Mouse (Mus musculus): ENCODE data around the gene Ddost. TPM values are rescaled to one million over a fixed set of nuclear protein-coding genes. Genes with fewer than 3 reads are reported as not detected.

Ddost gene
- polyA plus RNA-seq, 1 experiment, result 204 TPM

DNA sequence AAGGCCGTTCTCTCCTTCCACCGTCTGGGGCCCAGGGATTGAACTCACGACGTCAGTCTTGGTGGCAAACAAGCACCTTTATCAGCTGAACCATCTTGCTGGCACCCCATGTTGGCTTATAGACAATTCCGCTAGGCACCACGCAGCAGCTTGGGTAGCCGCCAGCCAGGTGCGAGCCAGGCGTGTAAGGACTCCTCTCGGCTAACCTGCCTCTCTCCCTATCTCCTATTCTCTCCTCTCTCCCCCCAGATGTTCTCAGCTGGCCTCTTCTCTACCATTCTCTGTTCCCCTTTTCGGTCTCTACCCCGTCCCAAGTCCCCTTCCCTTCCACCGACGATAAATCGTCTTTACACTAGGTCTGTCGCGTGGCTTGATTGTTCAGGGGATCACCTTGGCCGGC, 788 bp upstream of the Ddost start:
- peaks cover 14% of the 10 kb centered on the region for H3K79me3 ChIP-seq (ENCODE audit: low read depth)
- peak overlapping the region; percentile 25 for H3K4me3 ChIP-seq (ENCODE audit: insufficient read depth, poor library complexity, severe bottlenecking)
- peak overlapping the region; percentile 65 for H3ac ChIP-seq (ENCODE audit: control insufficient read depth, insufficient read length, low read depth)
- H3K27me3 ChIP-seq (ENCODE audit: control insufficient read depth, insufficient read depth, insufficient read length), result no peaks in the 10 kb centered on the region
- TF ChIP-seq CEBPB (IDR thresholded peaks at IDR 0.05; ENCODE audit: low read depth) (no peak), MYOD1 (IDR thresholded peaks at IDR 0.05; ENCODE audit: control insufficient read depth, insufficient read length, low read depth) (no peak), CTCF (IDR thresholded peaks at IDR 0.05; ENCODE audit: control insufficient read depth, insufficient read depth, insufficient read length) (no peak), MYOG (IDR thresholded peaks at IDR 0.05; ENCODE audit: control insufficient read depth, extremely low read depth, insufficient read length) (no peak), USF1 (IDR thresholded peaks at IDR 0.05; ENCODE audit: low read depth) (no peak), FOSL1 (IDR thresholded peaks at IDR 0.05; ENCODE audit: insufficient read depth, low read length, poor library complexity, severe bottlenecking) (no peak), MAX (IDR thresholded peaks at IDR 0.05) (no peak)
- H3K79me2 ChIP-seq (ENCODE audit: control insufficient read depth, insufficient read depth), result peaks cover 35% of the 10 kb centered on the region
- H3K36me3 ChIP-seq (ENCODE audit: control insufficient read depth, insufficient read depth), result no peaks in the 10 kb centered on the region

DNA sequence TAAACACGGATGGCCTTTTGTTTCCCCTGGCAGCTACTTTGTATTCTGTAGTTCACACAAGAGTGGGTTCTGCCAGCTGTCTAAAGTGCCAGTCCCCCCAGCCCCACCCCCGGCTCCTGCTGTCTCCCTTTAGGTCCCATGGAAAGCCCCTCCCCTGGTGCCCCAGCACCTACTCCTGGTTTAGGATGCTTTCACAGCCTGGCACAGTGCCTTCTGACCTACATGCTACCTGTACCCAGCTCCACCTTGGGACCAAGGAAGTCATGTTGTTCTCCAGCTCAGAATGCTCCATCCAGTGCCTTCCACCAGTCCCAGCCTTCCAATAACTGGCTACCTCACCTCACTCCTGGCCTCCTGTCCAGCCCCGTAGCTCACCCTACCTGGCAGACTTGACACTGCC, 2.5 kb downstream of the Ddost start:
- Histone ChIP-seq H3K4me3 (ENCODE audit: insufficient read depth, poor library complexity, severe bottlenecking) (no peak overlapping the region), H3ac (ENCODE audit: control insufficient read depth, insufficient read length, low read depth) (no peak overlapping the region), H3K79me2 (ENCODE audit: control insufficient read depth, insufficient read depth) (peaks cover 35% of the 10 kb centered on the region), H3K27me3 (ENCODE audit: control insufficient read depth, insufficient read depth, insufficient read length) (no peaks in the 10 kb centered on the region), H3K36me3 (ENCODE audit: control insufficient read depth, insufficient read depth) (peaks cover 18% of the 10 kb centered on the region), H3K79me3 (ENCODE audit: low read depth) (peaks cover 14% of the 10 kb centered on the region)
- no peak for TF ChIP-seq CTCF (IDR thresholded peaks at IDR 0.05; ENCODE audit: control insufficient read depth, insufficient read depth, insufficient read length)
- TF ChIP-seq MYOG (IDR thresholded peaks at IDR 0.05; ENCODE audit: control insufficient read depth, extremely low read depth, insufficient read length), result no peak
- TF ChIP-seq MYOD1 (IDR thresholded peaks at IDR 0.05; ENCODE audit: control insufficient read depth, insufficient read length, low read depth), result no peak
- no peak for TF ChIP-seq CEBPB (IDR thresholded peaks at IDR 0.05; ENCODE audit: low read depth)
- no peak for TF ChIP-seq MAX (IDR thresholded peaks at IDR 0.05)
- TF ChIP-seq USF1 (IDR thresholded peaks at IDR 0.05; ENCODE audit: low read depth), result no peak

DNA sequence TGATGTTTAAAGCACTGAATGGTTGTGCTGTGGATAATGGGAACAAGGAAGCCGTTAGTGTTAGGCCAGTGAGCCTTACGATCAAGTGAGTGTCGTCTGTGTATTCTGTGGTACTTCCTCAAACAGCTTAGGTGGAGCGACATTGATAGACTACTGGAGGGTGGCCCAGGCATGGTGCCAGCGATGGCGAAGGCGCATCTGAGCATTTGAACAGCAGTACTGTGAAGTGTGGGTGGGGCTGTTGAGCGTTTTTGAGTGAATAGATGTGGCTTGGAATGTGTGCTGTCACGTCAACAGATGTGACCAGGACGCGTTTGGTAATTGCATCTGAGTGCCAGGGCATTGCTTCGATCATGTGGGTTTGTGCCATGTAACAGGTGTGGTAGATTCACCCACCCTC, 3.2 kb downstream of the Ddost start:
- peaks cover 19% of the 10 kb centered on the region for H3K36me3 ChIP-seq (ENCODE audit: control insufficient read depth, insufficient read depth)
- TF ChIP-seq MAX (IDR thresholded peaks at IDR 0.05), result no peak
- no peak for TF ChIP-seq CTCF (IDR thresholded peaks at IDR 0.05; ENCODE audit: control insufficient read depth, insufficient read depth, insufficient read length)
- no peak for TF ChIP-seq FOSL1 (IDR thresholded peaks at IDR 0.05; ENCODE audit: insufficient read depth, low read length, poor library complexity, severe bottlenecking)
- no peak for TF ChIP-seq USF1 (IDR thresholded peaks at IDR 0.05; ENCODE audit: low read depth)
- no peak for TF ChIP-seq MYOD1 (IDR thresholded peaks at IDR 0.05; ENCODE audit: control insufficient read depth, insufficient read length, low read depth)
- no peak for TF ChIP-seq MYOG (IDR thresholded peaks at IDR 0.05; ENCODE audit: control insufficient read depth, extremely low read depth, insufficient read length)
- H3K4me3 ChIP-seq (ENCODE audit: insufficient read depth, poor library complexity, severe bottlenecking), result no peak overlapping the region

DNA sequence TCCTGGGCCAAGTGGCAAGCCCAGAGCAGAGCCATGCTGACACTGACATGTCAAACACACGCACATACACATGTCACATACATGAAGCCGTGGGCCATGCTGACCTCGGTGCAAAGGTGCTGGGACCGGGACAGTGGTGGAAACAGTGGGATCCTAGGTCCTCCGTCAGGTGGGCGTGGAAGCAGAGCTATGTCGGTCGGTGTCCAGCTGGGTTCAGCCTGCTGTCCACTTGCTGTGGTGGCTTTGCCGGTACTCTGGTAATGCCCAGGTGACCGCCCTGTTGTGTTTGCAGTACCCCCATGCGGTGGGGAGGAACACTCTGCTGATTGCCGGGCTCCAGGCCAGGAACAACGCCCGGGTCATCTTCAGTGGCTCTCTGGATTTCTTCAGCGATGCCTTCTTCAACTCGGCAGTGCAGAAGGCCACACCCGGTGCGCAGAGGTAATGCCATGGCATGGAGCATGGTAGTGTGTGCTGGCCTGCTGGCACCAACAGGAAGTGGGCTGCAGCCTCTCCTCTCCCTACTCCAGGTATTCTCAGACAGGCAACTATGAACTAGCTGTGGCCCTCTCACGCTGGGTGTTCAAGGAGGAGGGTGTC, 5.9 kb downstream of the Ddost start:
- Histone ChIP-seq H3K4me3 (ENCODE audit: insufficient read depth, poor library complexity, severe bottlenecking) (no peak overlapping the region), H3ac (ENCODE audit: control insufficient read depth, insufficient read length, low read depth) (no peak overlapping the region), H3K79me2 (ENCODE audit: control insufficient read depth, insufficient read depth) (peaks cover 30% of the 10 kb centered on the region), H3K79me3 (ENCODE audit: low read depth) (peaks cover 14% of the 10 kb centered on the region), H3K36me3 (ENCODE audit: control insufficient read depth, insufficient read depth) (peaks cover 27% of the 10 kb centered on the region), H3K27me3 (ENCODE audit: control insufficient read depth, insufficient read depth, insufficient read length) (no peaks in the 10 kb centered on the region)
- TF ChIP-seq FOSL1 (IDR thresholded peaks at IDR 0.05; ENCODE audit: insufficient read depth, low read length, poor library complexity, severe bottlenecking) (no peak), MAX (IDR thresholded peaks at IDR 0.05) (no peak), USF1 (IDR thresholded peaks at IDR 0.05; ENCODE audit: low read depth) (no peak), CTCF (IDR thresholded peaks at IDR 0.05; ENCODE audit: control insufficient read depth, insufficient read depth, insufficient read length) (no peak), MYOG (IDR thresholded peaks at IDR 0.05; ENCODE audit: control insufficient read depth, extremely low read depth, insufficient read length) (no peak), MYOD1 (IDR thresholded peaks at IDR 0.05; ENCODE audit: control insufficient read depth, insufficient read length, low read depth) (no peak), CEBPB (IDR thresholded peaks at IDR 0.05; ENCODE audit: low read depth) (no peak)

More for the DNA sequence above, 3.2 kb downstream of the Ddost start:
- H3K27me3 ChIP-seq (ENCODE audit: control insufficient read depth, insufficient read depth, insufficient read length), result no peaks in the 10 kb centered on the region
- peaks cover 35% of the 10 kb centered on the region for H3K79me2 ChIP-seq (ENCODE audit: control insufficient read depth, insufficient read depth)
- peaks cover 14% of the 10 kb centered on the region for H3K79me3 ChIP-seq (ENCODE audit: low read depth)
- H3ac ChIP-seq (ENCODE audit: control insufficient read depth, insufficient read length, low read depth), result no peak overlapping the region

DNA sequence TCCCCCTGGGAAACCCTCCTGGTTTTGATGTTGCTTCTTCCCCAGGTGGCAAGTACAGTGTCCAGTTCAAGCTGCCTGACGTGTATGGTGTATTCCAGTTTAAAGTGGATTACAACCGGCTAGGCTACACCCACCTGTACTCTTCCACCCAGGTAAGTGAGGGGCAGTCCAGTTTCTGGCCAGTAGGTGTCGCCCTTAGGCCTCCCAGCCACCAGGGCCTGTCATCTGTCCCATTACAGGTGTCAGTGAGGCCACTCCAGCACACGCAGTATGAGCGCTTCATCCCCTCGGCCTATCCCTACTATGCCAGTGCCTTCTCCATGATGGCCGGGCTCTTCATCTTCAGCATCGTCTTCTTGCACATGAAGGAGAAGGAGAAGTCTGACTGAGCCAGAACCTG, 7.1 kb downstream of the Ddost start:
- Histone ChIP-seq H3K36me3 (ENCODE audit: control insufficient read depth, insufficient read depth) (peaks cover 27% of the 10 kb centered on the region), H3K27me3 (ENCODE audit: control insufficient read depth, insufficient read depth, insufficient read length) (no peaks in the 10 kb centered on the region), H3K79me3 (ENCODE audit: low read depth) (peaks cover 4% of the 10 kb centered on the region), H3ac (ENCODE audit: control insufficient read depth, insufficient read length, low read depth) (no peak overlapping the region), H3K4me3 (ENCODE audit: insufficient read depth, poor library complexity, severe bottlenecking) (no peak overlapping the region), H3K79me2 (ENCODE audit: control insufficient read depth, insufficient read depth) (peaks cover 18% of the 10 kb centered on the region)
- peak; percentile 59 for TF ChIP-seq CTCF (IDR thresholded peaks at IDR 0.05; ENCODE audit: control insufficient read depth, insufficient read depth, insufficient read length)
- no peak for TF ChIP-seq USF1 (IDR thresholded peaks at IDR 0.05; ENCODE audit: low read depth)

DNA sequence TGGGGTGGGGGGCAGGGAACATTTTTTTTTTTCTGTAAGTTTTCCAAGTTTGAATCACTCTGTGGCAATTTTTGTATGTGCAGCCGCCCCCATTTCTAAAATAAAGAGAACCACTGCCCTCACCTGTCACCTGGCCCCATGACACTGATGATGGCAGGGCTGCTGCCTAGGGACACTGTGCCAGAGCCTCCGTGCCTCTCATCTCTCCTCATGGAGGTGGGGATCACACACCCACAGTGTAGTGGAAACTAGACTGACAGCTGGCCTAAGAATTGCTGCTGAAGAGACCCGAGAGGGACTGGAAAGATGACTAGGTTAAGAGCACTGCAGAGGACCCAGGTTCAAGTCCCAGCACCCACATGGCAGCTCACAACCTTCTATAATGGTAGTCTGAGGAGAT, 7.6 kb downstream of the Ddost start:
- H3ac ChIP-seq (ENCODE audit: control insufficient read depth, insufficient read length, low read depth), result no peak overlapping the region
- peaks cover 27% of the 10 kb centered on the region for H3K36me3 ChIP-seq (ENCODE audit: control insufficient read depth, insufficient read depth)
- no peak overlapping the region for H3K4me3 ChIP-seq (ENCODE audit: insufficient read depth, poor library complexity, severe bottlenecking)
- H3K79me3 ChIP-seq (ENCODE audit: low read depth), result peaks cover 1% of the 10 kb centered on the region
- peaks cover 13% of the 10 kb centered on the region for H3K79me2 ChIP-seq (ENCODE audit: control insufficient read depth, insufficient read depth)
- H3K27me3 ChIP-seq (ENCODE audit: control insufficient read depth, insufficient read depth, insufficient read length), result no peaks in the 10 kb centered on the region
- TF ChIP-seq MAX (IDR thresholded peaks at IDR 0.05) (no peak), CTCF (IDR thresholded peaks at IDR 0.05; ENCODE audit: control insufficient read depth, insufficient read depth, insufficient read length) (no peak), MYOD1 (IDR thresholded peaks at IDR 0.05; ENCODE audit: control insufficient read depth, insufficient read length, low read depth) (no peak), MYOG (IDR thresholded peaks at IDR 0.05; ENCODE audit: control insufficient read depth, extremely low read depth, insufficient read length) (no peak), FOSL1 (IDR thresholded peaks at IDR 0.05; ENCODE audit: insufficient read depth, low read length, poor library complexity, severe bottlenecking) (no peak), CEBPB (IDR thresholded peaks at IDR 0.05; ENCODE audit: low read depth) (no peak)

Measured in C2C12 (cell line).